Mouse (Mus musculus): ENCODE measurements around the gene Ankdd1a.

DNA sequence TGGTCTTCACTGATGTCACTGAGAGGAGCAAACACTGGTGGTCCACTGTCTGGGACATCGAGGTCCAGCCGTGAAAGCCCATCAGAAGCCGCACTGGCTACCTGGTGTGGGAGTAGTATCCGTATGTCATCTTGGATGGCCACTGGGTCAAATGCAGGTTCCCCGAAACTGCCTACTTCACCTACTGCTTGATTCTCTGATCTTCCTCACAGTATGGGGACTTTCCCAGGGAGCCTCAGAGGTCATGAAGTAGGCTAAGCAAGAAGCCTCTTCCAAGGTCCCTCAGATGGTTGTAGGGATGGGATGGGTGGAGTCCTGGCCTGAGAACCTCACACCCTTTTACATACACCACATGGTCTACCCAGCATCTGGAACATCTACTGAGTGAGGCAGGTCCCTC lies 37.0 kb upstream of the Ankdd1a start:
- TF ChIP-seq CTCF (IDR thresholded peaks at IDR 0.05; ENCODE audit: extremely low read depth, insufficient read length, insufficient replicate concordance, low read depth, low read length) (no peak), POLR2A (IDR thresholded peaks at IDR 0.05; ENCODE audit: low read depth, low read length) (no peak)
